Mouse (Mus musculus): ENCODE data around the gene Clec4a3. TPM values are rescaled to one million over a fixed set of nuclear protein-coding genes. Genes with fewer than 3 reads are reported as not detected.

Clec4a3 gene
- polyA plus RNA-seq (2014; fragmentation: Nextera tagmentation; extraction: Ambion mirVana), result 4.3 and 8.3 TPM in 2 replicates

GRCm38 (mm10) chr6:122952401-122952800 is at the start of gene Clec4a3:
TSS of gene Clec4a3 (plus strand) at chr6:122952515.
- H3K9me3 ChIP-seq (ENCODE audit: control insufficient read depth, low read length), result no peaks in the 10 kb centered on the region
- ATAC-seq (ENCODE audit: low read depth) (no peak), DNase-seq (ENCODE audit: low spot score) (no peak)
- no peak within 1 kb of the TSS for H3K4me2 ChIP-seq (ENCODE audit: low read depth, low read length)
- no peak within 1 kb of the TSS for H3K9ac ChIP-seq (ENCODE audit: low read depth, low read length)
- no peaks in the 10 kb centered on the region for H3K27me3 ChIP-seq (replicated peaks; ENCODE audit: control insufficient read depth, insufficient read depth, low read length)
- H3K36me3 ChIP-seq (ENCODE audit: control insufficient read depth, insufficient read depth, low read length), result no peaks in the 10 kb centered on the region
- no peak within 1 kb of the TSS for H3K4me3 ChIP-seq (ENCODE audit: low read depth, low read length)
- no peak within 1 kb of the TSS for H3K27ac ChIP-seq (replicated peaks; ENCODE audit: low read depth, low read length)
- WGBS, result 82% methylated on average over 8 of the region's 8 CpGs
- H3K4me1 ChIP-seq (ENCODE audit: control insufficient read depth, insufficient read depth, low read length), result no peaks in the 10 kb centered on the region

GRCm38 (mm10) chr6:122919922-122920321 is 32.4 kb upstream of the Clec4a3 start:
- H3K4me3 ChIP-seq (ENCODE audit: low read depth, low read length), result no peak overlapping the region
- 69% methylated on average over 4 of the region's 4 CpGs for WGBS
- no peak overlapping the region for H3K9ac ChIP-seq (ENCODE audit: low read depth, low read length)
- H3K4me1 ChIP-seq (ENCODE audit: control insufficient read depth, insufficient read depth, low read length), result no peaks in the 10 kb centered on the region
- H3K27ac ChIP-seq (replicated peaks; ENCODE audit: low read depth, low read length), result no peak overlapping the region
- H3K27me3 ChIP-seq (replicated peaks; ENCODE audit: control insufficient read depth, insufficient read depth, low read length), result no peaks in the 10 kb centered on the region
- DNase-seq (ENCODE audit: low spot score) (no peak), ATAC-seq (ENCODE audit: low read depth) (no peak)
- no peak overlapping the region for H3K4me2 ChIP-seq (ENCODE audit: low read depth, low read length)
- H3K9me3 ChIP-seq (ENCODE audit: control insufficient read depth, low read length), result no peaks in the 10 kb centered on the region
- H3K36me3 ChIP-seq (ENCODE audit: control insufficient read depth, insufficient read depth, low read length), result no peaks in the 10 kb centered on the region

- Histone ChIP-seq H3K9me3 (ENCODE audit: control insufficient read depth, low read length) (no peaks in the 10 kb centered on the region), H3K4me2 (ENCODE audit: low read depth, low read length) (no peak within 1 kb of the TSS), H3K27me3 (replicated peaks; ENCODE audit: control insufficient read depth, insufficient read depth, low read length) (no peaks in the 10 kb centered on the region), H3K27ac (replicated peaks; ENCODE audit: low read depth, low read length) (no peak within 1 kb of the TSS), H3K9ac (ENCODE audit: low read depth, low read length) (no peak within 1 kb of the TSS), H3K4me1 (ENCODE audit: control insufficient read depth, insufficient read depth, low read length) (no peaks in the 10 kb centered on the region), H3K36me3 (ENCODE audit: control insufficient read depth, insufficient read depth, low read length) (no peaks in the 10 kb centered on the region), H3K4me3 (ENCODE audit: low read depth, low read length) (no peak within 1 kb of the TSS)
- DNase-seq (ENCODE audit: low spot score) (peak; percentile 1), ATAC-seq (ENCODE audit: low read depth) (no peak)
- WGBS, result 66% methylated on average over 4 of the region's 4 CpGs
Observed at GRCm38 (mm10) chr6:122921451-122921850, 30.9 kb upstream of the Clec4a3 start, which contains the start of gene Clec4a1. TSS of gene Clec4a1 (plus strand) at chr6:122921848.

GRCm38 (mm10) chr6:122934845-122935244 is 17.5 kb upstream of the Clec4a3 start:
- Histone ChIP-seq H3K36me3 (ENCODE audit: control insufficient read depth, insufficient read depth, low read length) (no peaks in the 10 kb centered on the region), H3K9ac (ENCODE audit: low read depth, low read length) (no peak overlapping the region), H3K4me1 (ENCODE audit: control insufficient read depth, insufficient read depth, low read length) (no peaks in the 10 kb centered on the region), H3K9me3 (ENCODE audit: control insufficient read depth, low read length) (no peaks in the 10 kb centered on the region), H3K4me3 (ENCODE audit: low read depth, low read length) (no peak overlapping the region), H3K27ac (replicated peaks; ENCODE audit: low read depth, low read length) (no peak overlapping the region), H3K27me3 (replicated peaks; ENCODE audit: control insufficient read depth, insufficient read depth, low read length) (no peaks in the 10 kb centered on the region), H3K4me2 (ENCODE audit: low read depth, low read length) (no peak overlapping the region)
- DNase-seq (ENCODE audit: low spot score) (no peak), ATAC-seq (ENCODE audit: low read depth) (no peak)
- WGBS, result 90% methylated on average over 3 of the region's 3 CpGs

GRCm38 (mm10) chr6:122939618-122940017 is 12.7 kb upstream of the Clec4a3 start:
- no peak overlapping the region for H3K9ac ChIP-seq (ENCODE audit: low read depth, low read length)
- WGBS, result 80% methylated on average over 5 of the region's 5 CpGs

GRCm38 (mm10) chr6:122946760-122947159 is 5.6 kb upstream of the Clec4a3 start:
- Histone ChIP-seq H3K9ac (ENCODE audit: low read depth, low read length) (no peak overlapping the region), H3K4me2 (ENCODE audit: low read depth, low read length) (no peak overlapping the region), H3K27ac (replicated peaks; ENCODE audit: low read depth, low read length) (no peak overlapping the region), H3K4me3 (ENCODE audit: low read depth, low read length) (no peak overlapping the region), H3K4me1 (ENCODE audit: control insufficient read depth, insufficient read depth, low read length) (no peaks in the 10 kb centered on the region), H3K9me3 (ENCODE audit: control insufficient read depth, low read length) (no peaks in the 10 kb centered on the region), H3K27me3 (replicated peaks; ENCODE audit: control insufficient read depth, insufficient read depth, low read length) (no peaks in the 10 kb centered on the region), H3K36me3 (ENCODE audit: control insufficient read depth, insufficient read depth, low read length) (no peaks in the 10 kb centered on the region)
- no peak for DNase-seq (ENCODE audit: low spot score)
- no peak for ATAC-seq (ENCODE audit: low read depth)
- 85% methylated on average over 2 of the region's 2 CpGs for WGBS

More at GRCm38 (mm10) chr6:122939618-122940017, 12.7 kb upstream of the Clec4a3 start:
- no peak overlapping the region for H3K27ac ChIP-seq (replicated peaks; ENCODE audit: low read depth, low read length)
- ATAC-seq (ENCODE audit: low read depth) (no peak), DNase-seq (ENCODE audit: low spot score) (no peak)
- H3K27me3 ChIP-seq (replicated peaks; ENCODE audit: control insufficient read depth, insufficient read depth, low read length), result no peaks in the 10 kb centered on the region
- H3K4me2 ChIP-seq (ENCODE audit: low read depth, low read length), result no peak overlapping the region
- no peaks in the 10 kb centered on the region for H3K4me1 ChIP-seq (ENCODE audit: control insufficient read depth, insufficient read depth, low read length)
- no peaks in the 10 kb centered on the region for H3K9me3 ChIP-seq (ENCODE audit: control insufficient read depth, low read length)
- H3K36me3 ChIP-seq (ENCODE audit: control insufficient read depth, insufficient read depth, low read length), result no peaks in the 10 kb centered on the region
- no peak overlapping the region for H3K4me3 ChIP-seq (ENCODE audit: low read depth, low read length)

- ATAC-seq (ENCODE audit: low read depth) (no peak), DNase-seq (ENCODE audit: low spot score) (no peak)
- Histone ChIP-seq H3K36me3 (ENCODE audit: control insufficient read depth, insufficient read depth, low read length) (no peaks in the 10 kb centered on the region), H3K9me3 (ENCODE audit: control insufficient read depth, low read length) (peaks cover 5% of the 10 kb centered on the region; the same call in 1 of the 2 replicates), H3K4me2 (ENCODE audit: low read depth, low read length) (no peak overlapping the region), H3K27ac (replicated peaks; ENCODE audit: low read depth, low read length) (no peak overlapping the region), H3K4me3 (ENCODE audit: low read depth, low read length) (no peak overlapping the region), H3K27me3 (replicated peaks; ENCODE audit: control insufficient read depth, insufficient read depth, low read length) (no peaks in the 10 kb centered on the region), H3K4me1 (ENCODE audit: control insufficient read depth, insufficient read depth, low read length) (no peaks in the 10 kb centered on the region), H3K9ac (ENCODE audit: low read depth, low read length) (no peak overlapping the region)
- 82% methylated on average over 2 of the region's 2 CpGs for WGBS
Observed at GRCm38 (mm10) chr6:122964562-122964961, 12.2 kb downstream of the Clec4a3 start.

GRCm38 (mm10) chr6:122969048-122969447 is 16.7 kb downstream of the Clec4a3 start:
- no peak for ATAC-seq (ENCODE audit: low read depth)
- no peaks in the 10 kb centered on the region for H3K9me3 ChIP-seq (ENCODE audit: control insufficient read depth, low read length)

GRCm38 (mm10) chr6:122989876-122990437 is 37.6 kb downstream of the Clec4a3 start, which contains the start of gene Clec4a4:
TSS of gene Clec4a4 (plus strand) at chr6:122990367.
- no peaks in the 10 kb centered on the region for H3K36me3 ChIP-seq (ENCODE audit: control insufficient read depth, insufficient read depth, low read length)
- no peak for DNase-seq (ENCODE audit: low spot score)
- H3K4me3 ChIP-seq (ENCODE audit: low read depth, low read length), result no peak within 1 kb of the TSS
- H3K27me3 ChIP-seq (replicated peaks; ENCODE audit: control insufficient read depth, insufficient read depth, low read length), result no peaks in the 10 kb centered on the region
- ATAC-seq (ENCODE audit: low read depth), result no peak
- H3K9me3 ChIP-seq (ENCODE audit: control insufficient read depth, low read length), result peaks cover 10% of the 10 kb centered on the region; the same call in 1 of the 2 replicates
- no peak within 1 kb of the TSS for H3K27ac ChIP-seq (replicated peaks; ENCODE audit: low read depth, low read length)
- no peaks in the 10 kb centered on the region for H3K4me1 ChIP-seq (ENCODE audit: control insufficient read depth, insufficient read depth, low read length)
- 79% methylated on average over 6 of the region's 6 CpGs for WGBS
- H3K4me2 ChIP-seq (ENCODE audit: low read depth, low read length), result no peak within 1 kb of the TSS
- no peak within 1 kb of the TSS for H3K9ac ChIP-seq (ENCODE audit: low read depth, low read length)

More at GRCm38 (mm10) chr6:122969048-122969447, 16.7 kb downstream of the Clec4a3 start:
- Histone ChIP-seq H3K4me2 (ENCODE audit: low read depth, low read length) (no peak overlapping the region), H3K27me3 (replicated peaks; ENCODE audit: control insufficient read depth, insufficient read depth, low read length) (no peaks in the 10 kb centered on the region), H3K27ac (replicated peaks; ENCODE audit: low read depth, low read length) (no peak overlapping the region), H3K9ac (ENCODE audit: low read depth, low read length) (no peak overlapping the region), H3K4me3 (ENCODE audit: low read depth, low read length) (no peak overlapping the region), H3K36me3 (ENCODE audit: control insufficient read depth, insufficient read depth, low read length) (no peaks in the 10 kb centered on the region), H3K4me1 (ENCODE audit: control insufficient read depth, insufficient read depth, low read length) (no peaks in the 10 kb centered on the region)
- no peak for DNase-seq (ENCODE audit: low spot score)
- WGBS, result 86% methylated on average over 2 of the region's 2 CpGs

All from embryonic facial prominence, embryonic 14.5 days (tissue).